11 mouse cellular contexts compared by ENCODE assay signal in the genomic region with DNA sequence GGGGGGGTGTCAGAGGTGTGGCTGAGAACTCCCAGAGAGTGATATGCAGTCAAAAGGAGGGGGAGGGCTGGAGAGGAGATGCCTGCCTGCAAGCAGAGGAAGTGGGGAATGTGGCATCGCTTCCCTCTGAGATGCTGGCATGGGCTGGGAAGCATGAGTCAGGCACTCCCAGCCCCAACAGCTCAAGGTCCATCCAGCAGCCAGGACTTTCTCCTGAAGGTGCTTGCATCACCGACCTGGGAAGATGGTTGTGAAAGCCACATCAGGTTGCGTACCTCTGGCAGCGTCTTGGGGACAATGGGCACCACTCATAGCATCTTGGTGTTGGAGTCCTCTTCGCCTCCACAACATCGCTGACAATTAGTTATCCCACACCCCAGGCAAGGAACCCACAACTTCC. TPM values are rescaled to one million over a fixed set of nuclear protein-coding genes. Genes with fewer than 3 reads are reported as not detected.
DNase-seq lines count a peak whose midpoint lies in the region; ATAC-seq lines count a peak whose summit lies in the region.
"Had no signal": no experiment of that assay in that cellular context is flagged by ENCODE, and none has a peak within 500 bp of the region (broad histone marks: within the 10 kb centered on the region; RNA-seq: fewer than 3 reads in every experiment).

No protein-coding gene starts in this region.

- peaks cover 10% of the 10 kb centered on the region; the same call in 1 of the 2 replicates for H3K27me3 ChIP-seq in heart, embryonic 14.5 days (ENCODE audit: control insufficient read depth, insufficient read depth, low read length)

- H3K4me3 ChIP-seq in heart, embryonic 14.5 days (ENCODE audit: control insufficient read depth in 1 of 2, insufficient read depth in 1 of 2, low read depth in 1 of 2, low read length in 2 of 2) = no peak overlapping the region
- H3K4me3 ChIP-seq: midbrain, embryonic 13.5 days had no signal

- H3K9ac ChIP-seq in heart, embryonic 14.5 days (ENCODE audit: low read length) = no peak overlapping the region
- H3K9ac ChIP-seq: heart, embryonic 15.5 days; liver, embryonic 13.5 days; midbrain, embryonic 13.5 days had no signal

- DNase-seq in heart, postnatal 25 days (ENCODE audit: low spot score) = no peak
- DNase-seq in NIH3T3 (ENCODE audit: low read depth) = peak; percentile 61
- DNase-seq in fat pad, adult 2 months (ENCODE audit: extremely low read depth, low read depth, low spot score) = peak; percentile 66
- DNase-seq in lung, postnatal 36 days = peak; percentile 15
- no peak for DNase-seq in spleen, postnatal 4 days (ENCODE audit: low spot score in 2 of 2)
- no peak for DNase-seq in left cerebral cortex, adult 11 months (ENCODE audit: low spot score)
- DNase-seq: liver, embryonic 13.5 days had no signal

- no peak for ATAC-seq in heart, embryonic 14.5 days (ENCODE audit: insufficient number of reproducible peaks, insufficient read depth, low FRiP score, low read depth)

- peak overlapping the region; percentile 62; the same call in 1 of the 2 replicates for H3K4me2 ChIP-seq in heart, embryonic 14.5 days (ENCODE audit: low read length)

- H3K36me3 ChIP-seq in heart, embryonic 14.5 days (ENCODE audit: control insufficient read depth, insufficient read depth, low read length) = no peaks in the 10 kb centered on the region
- H3K36me3 ChIP-seq: heart, embryonic 15.5 days; midbrain, embryonic 13.5 days had no signal

- 0 out of 2 replicates have a peak, but pooled peaks cover 2% of the 10 kb centered on the region for H3K9me3 ChIP-seq in heart, embryonic 14.5 days (ENCODE audit: control insufficient read depth, low read length)
- H3K9me3 ChIP-seq: heart, embryonic 15.5 days; liver, embryonic 13.5 days; midbrain, embryonic 13.5 days had no signal

- WGBS in heart, embryonic 14.5 days = 22% methylated on average over 6 of the region's 6 CpGs

- intact Hi-C loops in heart, postnatal 25 days (cut with DNase I) = no loop called here

- peaks cover 6 to 24% of the 10 kb centered on the region in 2 experiments for H3K4me1 ChIP-seq in heart, embryonic 14.5 days (ENCODE audit: control insufficient read depth in 2 of 2, insufficient read depth in 2 of 2, low read length in 2 of 2)

- H3K27ac ChIP-seq in heart, embryonic 14.5 days (replicated peaks in 1 of 2; ENCODE audit: control insufficient read depth in 1 of 2, insufficient read depth in 1 of 2, low read depth in 2 of 2, low read length in 2 of 2) = no peak overlapping the region
- H3K27ac ChIP-seq: heart, embryonic 15.5 days; liver, embryonic 13.5 days; midbrain, embryonic 13.5 days had no signal

RNA-seq across cellular contexts. Expression of gene Trmo, which starts 18.8 kb away (rescaled TPM):
- 8.0 and 9.1 TPM in 2 replicates for polyA plus RNA-seq in heart, embryonic 14.5 days (2014; fragmentation: Nextera tagmentation; extraction: Ambion mirVana)
- 1 to 10 TPM; 5.0 to 5.4 TPM for total RNA-seq in heart, postnatal 25 days (2021)

RNA-seq across cellular contexts. Expression of gene Foxe1, which starts 27.0 kb away (rescaled TPM):
- not detected in 2 replicates for polyA plus RNA-seq in heart, embryonic 14.5 days (2014; fragmentation: Nextera tagmentation; extraction: Ambion mirVana)
- total RNA-seq in heart, postnatal 25 days (2021) = not detected
- polyA plus RNA-seq: frontal cortex, adult 2 months; heart, embryonic 15.5 days; liver, embryonic 13.5 days; midbrain, embryonic 13.5 days had no signal

RNA-seq across cellular contexts. Expression of gene Hemgn, which starts 42.9 kb away (rescaled TPM):
- 0.50 and 1.3 TPM in 2 replicates for polyA plus RNA-seq in heart, embryonic 14.5 days (2014; fragmentation: Nextera tagmentation; extraction: Ambion mirVana)
- under 1 TPM; 0.18 to 0.42 TPM for total RNA-seq in heart, postnatal 25 days (2021)

Comparison
In these comparisons a context has a peak if more than half of its experiments do, and no peak if none do; other contexts are left out.
1. DNase-seq: peak in NIH3T3 (single experiment), fat pad, adult 2 months (single experiment) and lung, postnatal 36 days (single experiment); none in heart, postnatal 25 days (single experiment), spleen, postnatal 4 days (0 of 2) and left cerebral cortex, adult 11 months (single experiment).